Mouse (Mus musculus) erythroid progenitor cell, adult 5-6 weeks (primary cell): Measurements from ENCODE around the gene Fam13a. TPM values are rescaled to one million over a fixed set of nuclear protein-coding genes. Genes with fewer than 3 reads are reported as not detected.

ENCODE experiments used
- ATAC-seq: replicated peaks from 2 replicates; pipeline ENCODE4 v1.8.0; 2016; ENCODE audit warnings: moderate number of reproducible peaks, mild to moderate bottlenecking, moderate TSS enrichment, inconsistent platforms; ENCODE audit not compliant: poor library complexity, low FRiP score, severe bottlenecking
- total RNA-seq, 2 experiments: library from RNA; stranded (forward) in 1 of 2; stranded (reverse) in 1 of 2; fragments of 150-400 nt in 1 of 2; fragments of 186-747, 209-891 nt in 1 of 2; gene quantifications; 2 replicates each; pipeline versions ENCODE4 v1.2.3 to v1.2.4; 2015 to 2017; ENCODE audit warnings: low replicate concordance in 2 of 2

Gene Fam13a
- total RNA-seq, 2 experiments from 2014 or later = 2.1 TPM; not detected in 1

GRCm38 (mm10) chr6:58900536-58900935 is 123.8 kb downstream of the Fam13a start:
- no peak for ATAC-seq

DNA sequence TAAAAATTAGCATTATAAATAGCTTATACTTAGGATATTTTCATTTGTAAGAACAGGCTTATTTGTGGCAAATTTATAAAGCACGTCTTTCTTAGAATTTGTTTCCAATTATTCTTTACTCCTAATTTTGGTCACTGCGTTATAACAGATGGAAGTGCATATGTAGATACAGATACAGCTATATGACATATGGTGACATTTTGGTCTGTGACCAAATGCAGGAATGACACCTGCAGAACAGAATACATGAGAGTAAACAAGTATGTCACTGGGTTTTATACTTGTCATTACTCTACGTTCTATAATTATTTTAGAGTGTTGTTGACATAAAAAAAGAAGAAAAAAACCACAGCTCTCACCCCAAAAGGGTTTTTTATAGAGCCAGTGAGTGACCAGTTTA is 125.3 kb downstream of the Fam13a start:
- no peak for ATAC-seq

DNA sequence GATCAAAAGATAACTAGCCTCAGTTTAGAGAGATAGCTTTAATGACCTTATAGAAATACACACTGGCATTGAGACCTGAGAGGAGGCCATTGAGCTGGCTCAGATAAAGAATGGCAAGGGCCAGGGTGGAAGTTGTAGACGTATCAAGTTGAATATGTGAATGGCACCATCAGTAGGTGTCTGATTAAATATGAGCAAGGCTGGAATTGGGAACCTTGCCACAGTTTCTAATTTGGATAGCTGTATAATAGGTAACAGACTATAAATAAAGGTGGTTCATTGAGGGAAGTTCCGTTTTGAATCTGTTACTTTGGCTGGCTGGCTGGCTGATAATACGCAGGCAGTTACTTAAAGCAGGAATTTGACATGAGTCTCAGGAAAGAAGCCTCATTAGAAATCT is 127.7 kb downstream of the Fam13a start:
- no peak for ATAC-seq

DNA sequence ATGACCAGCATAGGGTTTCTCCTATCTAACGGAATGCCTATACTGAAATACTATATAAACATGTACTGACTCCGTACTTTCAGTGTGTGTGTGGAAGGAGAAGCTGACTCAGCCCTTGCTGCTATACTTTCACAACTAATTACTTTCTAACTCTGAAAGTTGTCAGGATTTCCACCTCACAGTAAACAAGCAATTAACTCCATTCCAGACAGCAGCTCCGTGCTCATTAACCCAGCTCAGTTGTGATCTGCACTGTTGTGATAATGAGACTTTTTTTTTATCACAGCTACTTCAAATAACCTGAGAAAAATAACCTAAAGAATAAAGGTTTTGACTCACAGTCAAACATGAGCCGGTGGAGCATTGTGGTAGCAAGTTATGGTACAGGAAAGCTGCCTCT is 129.4 kb downstream of the Fam13a start:
- no peak for ATAC-seq

- ATAC-seq = no peak
Measured at GRCm38 (mm10) chr6:58893307-58893706, 131.0 kb downstream of the Fam13a start.

GRCm38 (mm10) chr6:58889917-58890316 is 134.4 kb downstream of the Fam13a start:
- ATAC-seq = no peak

DNA sequence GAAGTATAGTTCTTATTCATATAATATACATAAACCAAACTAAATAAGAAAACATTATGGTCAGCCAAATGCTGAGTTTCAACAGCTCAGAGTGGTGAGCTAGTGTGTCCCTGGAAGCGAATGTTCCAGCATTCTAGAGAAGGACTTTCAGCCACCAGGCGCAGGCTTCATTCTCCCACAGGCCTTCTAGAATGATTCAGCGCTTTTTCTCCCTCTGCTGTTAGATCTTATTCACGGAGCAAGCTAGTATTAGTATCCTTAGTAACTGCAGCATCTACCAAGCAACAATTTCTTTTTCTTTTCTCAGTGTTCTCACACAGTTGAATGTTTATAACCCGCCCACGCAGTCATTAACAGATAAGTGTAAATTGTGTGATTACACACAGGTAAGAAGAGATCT is 142.1 kb downstream of the Fam13a start:
- ATAC-seq = no peak

Other genes with a start within 250 kb of the Fam13a start
- 7.6 and 15.1 TPM in 2 replicates for gene Herc3, start 193.1 kb downstream of the Fam13a start, total RNA-seq (2015; ENCODE audit: low replicate concordance)
- 2.3 and 19.8 TPM in 2 replicates for gene Herc3, start 193.1 kb downstream of the Fam13a start, total RNA-seq (2017; ENCODE audit: low replicate concordance)
- not detected in 2 replicates for gene Nap1l5, start 117.5 kb downstream of the Fam13a start, total RNA-seq (2015; ENCODE audit: low replicate concordance)
- not detected in 2 replicates for gene Nap1l5, start 117.5 kb downstream of the Fam13a start, total RNA-seq (2017; ENCODE audit: low replicate concordance)
- gene Tigd2, start 184.3 kb upstream of the Fam13a start, total RNA-seq (2015; ENCODE audit: low replicate concordance) = 2.5 and 8.3 TPM in 2 replicates
- 3.1 and 6.2 TPM in 2 replicates for gene Tigd2, start 184.3 kb upstream of the Fam13a start, total RNA-seq (2017; ENCODE audit: low replicate concordance)